Mouse (Mus musculus): ENCODE measurements around the gene Tusc2.

GRCm38 (mm10) chr9:107542352-107542686, 20.7 kb upstream of the Tusc2 start:
- no peak for TF ChIP-seq CTCF (conservative IDR thresholded peaks at IDR 0.05; ENCODE audit: low read length)
- TF ChIP-seq NANOG (IDR thresholded peaks at IDR 0.05; ENCODE audit: borderline replicate concordance, low read length): no peak

Data from E14TG2a.4 (cell line).